Mouse (Mus musculus) hindbrain, embryonic 16.5 days (tissue): ENCODE results near the gene Olfr854. TPM values are rescaled to one million over a fixed set of nuclear protein-coding genes. Genes with fewer than 3 reads are reported as not detected.

ENCODE experiments used
- ATAC-seq: fragments of 200-750 bp; cut with Nextera tagmentation; 2 replicates; pipeline ENCODE4 v1.8.0; 2017; ENCODE audit warnings: moderate TSS enrichment, moderate library complexity
- H3K27ac ChIP-seq: fragments of 300-500 bp; sonication (generic); 2 replicates; pipeline ENCODE4 v1.5.1; 2014; ENCODE audit warnings: low read depth, mild to moderate bottlenecking, control low read depth, low read length, moderate library complexity
- H3K27me3 ChIP-seq: fragments of 300-500 bp; sonication (generic); replicated peaks from 2 replicates; pipeline ENCODE4 v1.6.1; 2014; ENCODE audit warnings: low read length; ENCODE audit not compliant: control insufficient read depth, insufficient read depth
- H3K36me3 ChIP-seq: fragments of 300-500 bp; sonication (generic); 2 replicates; pipeline ENCODE4 v1.6.1; 2014; ENCODE audit warnings: mild to moderate bottlenecking, low read length, moderate library complexity, mixed read lengths; ENCODE audit not compliant: control insufficient read depth, insufficient read depth
- H3K4me1 ChIP-seq: fragments of 300-500 bp; sonication (generic); 2 replicates; pipeline ENCODE4 v1.6.1; 2014; ENCODE audit warnings: low read depth, low read length; ENCODE audit not compliant: control insufficient read depth, insufficient read depth
- H3K4me2 ChIP-seq: fragments of 300-500 bp; sonication (generic); 2 replicates; pipeline ENCODE4 v1.6.1; 2014; ENCODE audit warnings: mild to moderate bottlenecking, low read length, control low read depth, moderate library complexity
- H3K4me3 ChIP-seq: fragments of 300-500 bp; sonication (generic); 2 replicates; pipeline ENCODE4 v1.5.1; 2014; ENCODE audit warnings: mild to moderate bottlenecking, low read length, control low read depth, moderate library complexity
- H3K9ac ChIP-seq: fragments of 300-500 bp; sonication (generic); 2 replicates; pipeline ENCODE4 v1.6.1; 2014; ENCODE audit warnings: low read depth, mild to moderate bottlenecking, control low read depth, low read length, moderate library complexity
- H3K9me3 ChIP-seq: fragments of 300-500 bp; sonication (generic); 2 replicates; pipeline ENCODE4 v1.6.1; 2014; ENCODE audit warnings: mild to moderate bottlenecking, low read length, moderate library complexity; ENCODE audit not compliant: control insufficient read depth
- WGBS: fragments of 180-500 bp; shearing (Covaris S2); extraction: QIAGEN DNeasy Blood & Tissue Kit; methylation state at CpG from one replicate; pipeline ENCODE4 v1.1.7; 2014; 5-methylcytosine and 5-hydroxymethylcytosine counted together
- polyA plus RNA-seq: library from polyadenylated mRNA; unstranded; fragments of >200 nt; fragmentation: Nextera tagmentation; extraction: Ambion mirVana; gene quantifications from 2 replicates; pipeline ENCODE4 v1.2.1, GENCODE M21; 2015

Gene Olfr854
- polyA plus RNA-seq: not detected in 2 replicates

- peaks cover under 1% of the 10 kb centered on the region; the same call in 1 of the 2 replicates for H3K9me3 ChIP-seq
- H3K27me3 ChIP-seq: no peaks in the 10 kb centered on the region
- H3K4me2 ChIP-seq: no peak within 1 kb of the TSS
- H3K27ac ChIP-seq: no peak within 1 kb of the TSS
- no peaks in the 10 kb centered on the region for H3K36me3 ChIP-seq
- H3K4me3 ChIP-seq: no peak within 1 kb of the TSS
- no peaks in the 10 kb centered on the region for H3K4me1 ChIP-seq
- WGBS: 70% methylated on average over 1 of the region's 1 CpGs
- no peak within 1 kb of the TSS for H3K9ac ChIP-seq
- ATAC-seq: no peak
Observed at GRCm38 (mm10) chr9:19567282-19567681, at the start of gene Olfr854. Gene Olfr854, minus strand, starts transcription at chr9:19567382.

- Histone ChIP-seq H3K4me3 (no peak within 1 kb of the TSS), H3K4me2 (no peak within 1 kb of the TSS), H3K4me1 (no peaks in the 10 kb centered on the region), H3K9ac (no peak within 1 kb of the TSS), H3K27me3 (no peaks in the 10 kb centered on the region), H3K36me3 (no peaks in the 10 kb centered on the region), H3K9me3 (no peaks in the 10 kb centered on the region), H3K27ac (no peak within 1 kb of the TSS)
- no peak for ATAC-seq
Observed at GRCm38 (mm10) chr9:19582317-19582716, 15.1 kb upstream of the Olfr854 start, which contains the start of gene Olfr855. Gene Olfr855, plus strand, starts transcription at chr9:19582617.

- Histone ChIP-seq H3K9me3 (peaks cover 6% of the 10 kb centered on the region), H3K27ac (no peak within 1 kb of the TSS), H3K4me1 (no peaks in the 10 kb centered on the region), H3K9ac (no peak within 1 kb of the TSS), H3K4me3 (no peak within 1 kb of the TSS), H3K36me3 (no peaks in the 10 kb centered on the region), H3K27me3 (no peaks in the 10 kb centered on the region), H3K4me2 (no peak within 1 kb of the TSS)
- WGBS: 63% methylated on average over 1 of the region's 1 CpGs
- ATAC-seq: no peak
Observed at GRCm38 (mm10) chr9:19540976-19541375, 26.2 kb downstream of the Olfr854 start, which contains the start of gene Olfr853. Gene Olfr853, minus strand, starts transcription at chr9:19541076.

Other genes with a start within 250 kb of the Olfr854 start
- not detected in 2 replicates for gene Olfr845, start 230.9 kb downstream of the Olfr854 start, polyA plus RNA-seq
- gene Olfr846, start 203.4 kb downstream of the Olfr854 start, polyA plus RNA-seq: not detected in 2 replicates
- gene Olfr847, start 188.7 kb downstream of the Olfr854 start, polyA plus RNA-seq: not detected in 2 replicates
- gene Olfr849, start 127.1 kb downstream of the Olfr854 start, polyA plus RNA-seq: not detected in 2 replicates
- not detected in 2 replicates for gene Olfr850, start 89.1 kb downstream of the Olfr854 start, polyA plus RNA-seq
- gene Olfr851, start 74.1 kb downstream of the Olfr854 start, polyA plus RNA-seq: not detected in 2 replicates
- gene Olfr853, start 26.3 kb downstream of the Olfr854 start, polyA plus RNA-seq: not detected in 2 replicates
- not detected in 2 replicates for gene Olfr855, start 15.2 kb upstream of the Olfr854 start, polyA plus RNA-seq
- gene Zfp317, start 54.7 kb upstream of the Olfr854 start, polyA plus RNA-seq: 29.4 and 34.9 TPM in 2 replicates
- not detected in 2 replicates for gene Olfr857, start 142.1 kb upstream of the Olfr854 start, polyA plus RNA-seq
- not detected in 2 replicates for gene Olfr58, start 212.9 kb upstream of the Olfr854 start, polyA plus RNA-seq
- gene Olfr859, start 237.5 kb upstream of the Olfr854 start, polyA plus RNA-seq: not detected in 2 replicates